In genomic region chr1:168323436-168324108, GRCm38 (mm10) we compare ENCODE assay signal across 10 mouse cellular contexts.
A peak's percentile ranks its signal among the peaks of the same experiment; 100 is the strongest.
DNase-seq lines count a peak whose midpoint lies in the region; ATAC-seq lines count a peak whose summit lies in the region.
"Had no signal": no experiment of that assay in that cellular context is flagged by ENCODE, and none has a peak within 500 bp of the region (broad histone marks: within the 10 kb centered on the region; RNA-seq: fewer than 3 reads in every experiment).

No protein-coding gene starts in this region.

- DNase-seq in heart, embryonic 10.5 days (ENCODE audit: low spot score), result no peak
- no peak for DNase-seq in heart, adult 9 months (ENCODE audit: low spot score in 2 of 2)
- DNase-seq in adrenal gland, postnatal 14 days, result peak; percentile 40
- no peak for DNase-seq in midbrain, embryonic 11.5 days (ENCODE audit: low spot score, missing footprints)
- DNase-seq in ovary, adult 18-20 months (ENCODE audit: low spot score), result no peak
- DNase-seq in frontal cortex, postnatal 36 days (ENCODE audit: low spot score in 2 of 2), result no peak
- no peak for DNase-seq in cerebellum, adult 9-10 months
- DNase-seq: embryo, embryonic 11 days; thymus, postnatal 25 days had no signal

- ATAC-seq in forebrain, embryonic 15.5 days (replicated peaks), result no peak
- no peak for ATAC-seq in midbrain, embryonic 11.5 days (ENCODE audit: low FRiP score)

- no peaks in the 10 kb centered on the region for H3K27me3 ChIP-seq in heart, embryonic 10.5 days (ENCODE audit: insufficient read depth, poor library complexity, severe bottlenecking)
- no peaks in the 10 kb centered on the region for H3K27me3 ChIP-seq in forebrain, embryonic 15.5 days
- H3K27me3 ChIP-seq in midbrain, embryonic 11.5 days (ENCODE audit: control insufficient read depth, insufficient read depth, low read length), result no peaks in the 10 kb centered on the region

- peak overlapping the region; percentile 69 for H3K27ac ChIP-seq in heart, embryonic 10.5 days
- H3K27ac ChIP-seq in forebrain, embryonic 15.5 days (replicated peaks), result peak overlapping the region; percentile 17; the same call in 1 of the 2 replicates
- H3K27ac ChIP-seq in midbrain, embryonic 11.5 days (ENCODE audit: low read depth, low read length), result peak overlapping the region; percentile 47

- peaks cover 70% of the 10 kb centered on the region for H3K4me1 ChIP-seq in heart, embryonic 10.5 days
- peaks cover 76% of the 10 kb centered on the region for H3K4me1 ChIP-seq in forebrain, embryonic 15.5 days
- H3K4me1 ChIP-seq in midbrain, embryonic 11.5 days (ENCODE audit: control insufficient read depth, insufficient read depth, low read length), result peaks cover 36% of the 10 kb centered on the region

- whole genome bisulfite sequencing in heart, embryonic 10.5 days, result 52% methylated on average over 12 of the region's 12 CpGs
- WGBS in forebrain, embryonic 15.5 days, result 54% methylated on average over 12 of the region's 12 CpGs
- 64% methylated on average over 12 of the region's 12 CpGs for WGBS in midbrain, embryonic 11.5 days

- no peaks in the 10 kb centered on the region for H3K9me3 ChIP-seq in heart, embryonic 10.5 days
- H3K9me3 ChIP-seq in forebrain, embryonic 15.5 days, result no peaks in the 10 kb centered on the region
- no peaks in the 10 kb centered on the region for H3K9me3 ChIP-seq in midbrain, embryonic 11.5 days (ENCODE audit: control insufficient read depth, low read length)

- H3K4me3 ChIP-seq in heart, embryonic 10.5 days, result no peak overlapping the region
- no peak overlapping the region for H3K4me3 ChIP-seq in forebrain, embryonic 15.5 days
- no peak overlapping the region for H3K4me3 ChIP-seq in midbrain, embryonic 11.5 days (ENCODE audit: low read depth, low read length)

- no peak overlapping the region for H3K9ac ChIP-seq in forebrain, embryonic 15.5 days (replicated peaks)
- no peak overlapping the region for H3K9ac ChIP-seq in midbrain, embryonic 11.5 days (ENCODE audit: low read length)

- H3K36me3 ChIP-seq in heart, embryonic 10.5 days, result no peaks in the 10 kb centered on the region
- no peaks in the 10 kb centered on the region for H3K36me3 ChIP-seq in forebrain, embryonic 15.5 days
- H3K36me3 ChIP-seq in midbrain, embryonic 11.5 days (ENCODE audit: control insufficient read depth, insufficient read depth, low read length), result no peaks in the 10 kb centered on the region

- no peak overlapping the region for H3K4me2 ChIP-seq in forebrain, embryonic 15.5 days (replicated peaks)
- H3K4me2 ChIP-seq in midbrain, embryonic 11.5 days, result no peak overlapping the region

Comparison
In these comparisons a context has a peak if more than half of its experiments do, and no peak if none do; other contexts are left out.
1. H3K27ac ChIP-seq: peak in every context shown above with its lines; median percentile 69 in heart, embryonic 10.5 days; 47 in midbrain, embryonic 11.5 days; 17 in forebrain, embryonic 15.5 days.